Mouse (Mus musculus) MEL-GATA-1-ER (cell line): ENCODE results near the gene Atg101.

ENCODE experiments used
- DNase-seq: peaks from one replicate; pipeline ENCODE4 v3.0.0-alpha.2; 2012; ENCODE audit warnings: low read depth; ENCODE audit errors: extremely low read depth

Atg101 gene

GRCm38 (mm10) chr15:101283911-101284750 lies at the start of gene Atg101:
TSS of gene Atg101 (plus strand) at chr15:101284272.
- peak; percentile 87 for DNase-seq

GRCm38 (mm10) chr15:101234611-101235341 lies 49.3 kb upstream of the Atg101 start:
- no peak for DNase-seq

- no peak for DNase-seq
Measured at GRCm38 (mm10) chr15:101235342-101235698, 48.8 kb upstream of the Atg101 start.

- DNase-seq, result no peak
Measured at GRCm38 (mm10) chr15:101235728-101236327, 48.2 kb upstream of the Atg101 start.

GRCm38 (mm10) chr15:101236878-101237277 lies 47.2 kb upstream of the Atg101 start:
- no peak for DNase-seq

- DNase-seq, result no peak
Measured at GRCm38 (mm10) chr15:101238885-101239511, 45.1 kb upstream of the Atg101 start.

GRCm38 (mm10) chr15:101239821-101240220 lies 44.3 kb upstream of the Atg101 start:
- DNase-seq, result no peak

GRCm38 (mm10) chr15:101240799-101241204 lies 43.3 kb upstream of the Atg101 start:
- peak; percentile 88 for DNase-seq

- DNase-seq, result no peak
Measured at GRCm38 (mm10) chr15:101241236-101241635, 42.8 kb upstream of the Atg101 start.

GRCm38 (mm10) chr15:101241853-101242252 lies 42.2 kb upstream of the Atg101 start:
- DNase-seq, result no peak

- no peak for DNase-seq
Measured at GRCm38 (mm10) chr15:101242645-101243044, 41.4 kb upstream of the Atg101 start.

- DNase-seq, result no peak
Measured at GRCm38 (mm10) chr15:101244012-101244411, 40.1 kb upstream of the Atg101 start.

- peak; percentile 98 for DNase-seq
Measured at GRCm38 (mm10) chr15:101246231-101247154, 37.6 kb upstream of the Atg101 start.

- DNase-seq, result no peak
Measured at GRCm38 (mm10) chr15:101247155-101247498, 36.9 kb upstream of the Atg101 start.

GRCm38 (mm10) chr15:101248029-101248710 lies 35.9 kb upstream of the Atg101 start:
- no peak for DNase-seq

- DNase-seq, result no peak
Measured at GRCm38 (mm10) chr15:101250220-101250800, 33.8 kb upstream of the Atg101 start.

GRCm38 (mm10) chr15:101251930-101252329 lies 32.1 kb upstream of the Atg101 start:
- DNase-seq, result no peak

- DNase-seq, result no peak
Measured at GRCm38 (mm10) chr15:101252614-101253013, 31.5 kb upstream of the Atg101 start.

- no peak for DNase-seq
Measured at GRCm38 (mm10) chr15:101253563-101253885, 30.5 kb upstream of the Atg101 start.
